Mouse (Mus musculus): Measurements from ENCODE around the gene Zswim5. TPM values are rescaled to one million over a fixed set of nuclear protein-coding genes. Genes with fewer than 3 reads are reported as not detected.

Gene Zswim5
- polyA plus RNA-seq, 1 experiment, result 4.7 TPM

GRCm38 (mm10) chr4:116913318-116913717 is 36.1 kb downstream of the Zswim5 start:
- TF ChIP-seq POLR2A (IDR thresholded peaks at IDR 0.05; ENCODE audit: control insufficient read depth, low read depth, low read length), result no peak
- no peak for TF ChIP-seq CTCF (IDR thresholded peaks at IDR 0.05; ENCODE audit: control insufficient read depth, insufficient read depth, insufficient replicate concordance, low read depth, low read length)
- H3K36me3 ChIP-seq (ENCODE audit: control insufficient read depth, insufficient read depth, low read length), result no peaks in the 10 kb centered on the region
- H3K4me1 ChIP-seq (ENCODE audit: control insufficient read depth, insufficient read depth, low read length), result no peaks in the 10 kb centered on the region
- H3K4me3 ChIP-seq (ENCODE audit: control insufficient read depth, low read depth, low read length), result no peak overlapping the region
- H3K27ac ChIP-seq (ENCODE audit: control insufficient read depth, insufficient read depth, low read depth, low read length), result no peak overlapping the region
- H3K27me3 ChIP-seq (ENCODE audit: control insufficient read depth, insufficient read depth, low read length), result no peaks in the 10 kb centered on the region

- no peak overlapping the region for H3K27ac ChIP-seq (ENCODE audit: control insufficient read depth, insufficient read depth, low read depth, low read length)
- no peak overlapping the region for H3K4me3 ChIP-seq (ENCODE audit: control insufficient read depth, low read depth, low read length)
- no peak for TF ChIP-seq CTCF (IDR thresholded peaks at IDR 0.05; ENCODE audit: control insufficient read depth, insufficient read depth, insufficient replicate concordance, low read depth, low read length)
- TF ChIP-seq POLR2A (IDR thresholded peaks at IDR 0.05; ENCODE audit: control insufficient read depth, low read depth, low read length), result no peak
- no peaks in the 10 kb centered on the region for H3K4me1 ChIP-seq (ENCODE audit: control insufficient read depth, insufficient read depth, low read length)
- H3K27me3 ChIP-seq (ENCODE audit: control insufficient read depth, insufficient read depth, low read length), result no peaks in the 10 kb centered on the region
- no peaks in the 10 kb centered on the region for H3K36me3 ChIP-seq (ENCODE audit: control insufficient read depth, insufficient read depth, low read length)
Measured at GRCm38 (mm10) chr4:116928006-116928651, 51.0 kb downstream of the Zswim5 start.

GRCm38 (mm10) chr4:116939585-116939984 is 62.4 kb downstream of the Zswim5 start:
- no peaks in the 10 kb centered on the region for H3K4me1 ChIP-seq (ENCODE audit: control insufficient read depth, insufficient read depth, low read length)
- no peak overlapping the region for H3K4me3 ChIP-seq (ENCODE audit: control insufficient read depth, low read depth, low read length)
- TF ChIP-seq POLR2A (IDR thresholded peaks at IDR 0.05; ENCODE audit: control insufficient read depth, low read depth, low read length) (no peak), CTCF (IDR thresholded peaks at IDR 0.05; ENCODE audit: control insufficient read depth, insufficient read depth, insufficient replicate concordance, low read depth, low read length) (no peak)
- H3K27ac ChIP-seq (ENCODE audit: control insufficient read depth, insufficient read depth, low read depth, low read length), result no peak overlapping the region
- H3K27me3 ChIP-seq (ENCODE audit: control insufficient read depth, insufficient read depth, low read length), result no peaks in the 10 kb centered on the region
- no peaks in the 10 kb centered on the region for H3K36me3 ChIP-seq (ENCODE audit: control insufficient read depth, insufficient read depth, low read length)

- H3K4me1 ChIP-seq (ENCODE audit: control insufficient read depth, insufficient read depth, low read length), result no peaks in the 10 kb centered on the region
- no peaks in the 10 kb centered on the region for H3K36me3 ChIP-seq (ENCODE audit: control insufficient read depth, insufficient read depth, low read length)
- no peaks in the 10 kb centered on the region for H3K27me3 ChIP-seq (ENCODE audit: control insufficient read depth, insufficient read depth, low read length)
- no peak for TF ChIP-seq CTCF (IDR thresholded peaks at IDR 0.05; ENCODE audit: control insufficient read depth, insufficient read depth, insufficient replicate concordance, low read depth, low read length)
- no peak for TF ChIP-seq POLR2A (IDR thresholded peaks at IDR 0.05; ENCODE audit: control insufficient read depth, low read depth, low read length)
- no peak overlapping the region for H3K27ac ChIP-seq (ENCODE audit: control insufficient read depth, insufficient read depth, low read depth, low read length)
- H3K4me3 ChIP-seq (ENCODE audit: control insufficient read depth, low read depth, low read length), result no peak overlapping the region
Measured at GRCm38 (mm10) chr4:116942695-116943094, 65.5 kb downstream of the Zswim5 start.

GRCm38 (mm10) chr4:116944055-116944454 is 66.9 kb downstream of the Zswim5 start:
- Histone ChIP-seq H3K4me3 (ENCODE audit: control insufficient read depth, low read depth, low read length) (no peak overlapping the region), H3K27ac (ENCODE audit: control insufficient read depth, insufficient read depth, low read depth, low read length) (no peak overlapping the region), H3K27me3 (ENCODE audit: control insufficient read depth, insufficient read depth, low read length) (no peaks in the 10 kb centered on the region), H3K36me3 (ENCODE audit: control insufficient read depth, insufficient read depth, low read length) (no peaks in the 10 kb centered on the region), H3K4me1 (ENCODE audit: control insufficient read depth, insufficient read depth, low read length) (no peaks in the 10 kb centered on the region)
- TF ChIP-seq POLR2A (IDR thresholded peaks at IDR 0.05; ENCODE audit: control insufficient read depth, low read depth, low read length) (no peak), CTCF (IDR thresholded peaks at IDR 0.05; ENCODE audit: control insufficient read depth, insufficient read depth, insufficient replicate concordance, low read depth, low read length) (no peak)

GRCm38 (mm10) chr4:116951642-116952041 is 74.5 kb downstream of the Zswim5 start:
- H3K4me1 ChIP-seq (ENCODE audit: control insufficient read depth, insufficient read depth, low read length), result no peaks in the 10 kb centered on the region; the same call in 1 of the 2 replicates
- no peak overlapping the region for H3K27ac ChIP-seq (ENCODE audit: control insufficient read depth, insufficient read depth, low read depth, low read length)
- H3K27me3 ChIP-seq (ENCODE audit: control insufficient read depth, insufficient read depth, low read length), result no peaks in the 10 kb centered on the region
- H3K36me3 ChIP-seq (ENCODE audit: control insufficient read depth, insufficient read depth, low read length), result no peaks in the 10 kb centered on the region
- no peak overlapping the region for H3K4me3 ChIP-seq (ENCODE audit: control insufficient read depth, low read depth, low read length)
- no peak for TF ChIP-seq POLR2A (IDR thresholded peaks at IDR 0.05; ENCODE audit: control insufficient read depth, low read depth, low read length)
- TF ChIP-seq CTCF (IDR thresholded peaks at IDR 0.05; ENCODE audit: control insufficient read depth, insufficient read depth, insufficient replicate concordance, low read depth, low read length), result no peak

- Histone ChIP-seq H3K27me3 (ENCODE audit: control insufficient read depth, insufficient read depth, low read length) (no peaks in the 10 kb centered on the region), H3K36me3 (ENCODE audit: control insufficient read depth, insufficient read depth, low read length) (no peaks in the 10 kb centered on the region), H3K4me1 (ENCODE audit: control insufficient read depth, insufficient read depth, low read length) (no peaks in the 10 kb centered on the region; the same call in 1 of the 2 replicates), H3K4me3 (ENCODE audit: control insufficient read depth, low read depth, low read length) (no peak overlapping the region), H3K27ac (ENCODE audit: control insufficient read depth, insufficient read depth, low read depth, low read length) (no peak overlapping the region)
- TF ChIP-seq POLR2A (IDR thresholded peaks at IDR 0.05; ENCODE audit: control insufficient read depth, low read depth, low read length) (no peak), CTCF (IDR thresholded peaks at IDR 0.05; ENCODE audit: control insufficient read depth, insufficient read depth, insufficient replicate concordance, low read depth, low read length) (no peak)
Measured at GRCm38 (mm10) chr4:116954951-116955350, 77.8 kb downstream of the Zswim5 start.
